Mouse (Mus musculus): ENCODE measurements around the gene Hist1h2bl. TPM values are rescaled to one million over a fixed set of nuclear protein-coding genes. Genes with fewer than 3 reads are reported as not detected.
"Not testable (repeated sequence)": the region's sequence is repeated elsewhere in the genome, so short reads cannot be mapped to it uniquely, and the experiment has no call there.

Hist1h2bl gene
- total and polyA plus RNA-seq, 2 experiments from 2014 or later = 0.98 to 431 TPM

DNA sequence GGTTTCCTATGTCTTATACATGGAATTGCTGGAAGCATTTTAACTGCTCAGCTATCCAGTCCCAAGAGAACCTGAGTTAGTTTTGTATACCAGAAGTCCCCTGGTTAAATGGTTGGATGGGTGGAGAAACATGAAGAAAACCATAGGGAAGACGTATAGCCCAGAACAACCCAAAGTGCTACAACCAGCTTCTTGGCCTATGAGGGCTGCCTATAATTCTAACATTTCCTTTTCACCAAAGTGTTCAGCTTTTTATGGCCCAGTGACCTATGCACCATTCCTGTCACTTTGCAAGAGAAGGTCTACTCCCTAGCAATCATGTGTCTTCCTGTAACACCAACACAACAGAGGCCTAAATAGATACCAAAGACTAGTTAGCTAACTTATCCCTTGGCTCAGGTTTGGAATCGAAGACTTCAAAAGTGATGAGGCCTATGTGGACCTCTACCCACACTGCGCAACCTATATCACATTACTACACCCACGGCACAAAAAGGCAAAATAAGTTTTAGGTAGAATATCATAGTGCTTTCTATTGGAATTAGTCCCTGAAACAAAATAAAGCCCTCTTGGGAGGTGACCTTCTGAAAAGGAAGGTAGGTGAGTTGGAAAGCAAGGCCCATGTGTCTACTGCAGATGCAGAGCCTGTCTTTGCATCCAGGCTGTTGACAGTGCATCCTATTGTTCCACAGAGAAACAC lies 2.6 kb upstream of the Hist1h2bl start:
- H3K9ac ChIP-seq (replicated peaks; ENCODE audit: low read depth, low read length) = peak overlapping the region; percentile 51; the same call in 1 of the 2 replicates
- H3K27me3 ChIP-seq (ENCODE audit: control insufficient read depth, insufficient read depth, low read length) = no peaks in the 10 kb centered on the region
- 75% methylated on average over 4 of the region's 4 CpGs for WGBS
- peaks cover 21% of the 10 kb centered on the region for H3K4me1 ChIP-seq (ENCODE audit: control insufficient read depth, insufficient read depth)
- ATAC-seq (ENCODE audit: insufficient read depth, low read depth) (no peak), DNase-seq (ENCODE audit: low spot score) (no peak)
- no peaks in the 10 kb centered on the region for H3K36me3 ChIP-seq (replicated peaks; ENCODE audit: control insufficient read depth, insufficient read depth, low read length)
- peak overlapping the region; percentile 30 for H3K4me3 ChIP-seq (ENCODE audit: low read depth, low read length)
- TF ChIP-seq EP300 (IDR thresholded peaks at IDR 0.05; ENCODE audit: low read depth) = no peak
- TF ChIP-seq CTCF (IDR thresholded peaks at IDR 0.05; ENCODE audit: low read depth) = no peak
- peak overlapping the region; percentile 16; the same call in 1 of the 2 replicates for H3K27ac ChIP-seq (ENCODE audit: low read depth)
- H3K4me2 ChIP-seq (ENCODE audit: low read depth, low read length) = peak overlapping the region; percentile 54
- H3K9me3 ChIP-seq (replicated peaks; ENCODE audit: control insufficient read depth, low read length) = no peaks in the 10 kb centered on the region

DNA sequence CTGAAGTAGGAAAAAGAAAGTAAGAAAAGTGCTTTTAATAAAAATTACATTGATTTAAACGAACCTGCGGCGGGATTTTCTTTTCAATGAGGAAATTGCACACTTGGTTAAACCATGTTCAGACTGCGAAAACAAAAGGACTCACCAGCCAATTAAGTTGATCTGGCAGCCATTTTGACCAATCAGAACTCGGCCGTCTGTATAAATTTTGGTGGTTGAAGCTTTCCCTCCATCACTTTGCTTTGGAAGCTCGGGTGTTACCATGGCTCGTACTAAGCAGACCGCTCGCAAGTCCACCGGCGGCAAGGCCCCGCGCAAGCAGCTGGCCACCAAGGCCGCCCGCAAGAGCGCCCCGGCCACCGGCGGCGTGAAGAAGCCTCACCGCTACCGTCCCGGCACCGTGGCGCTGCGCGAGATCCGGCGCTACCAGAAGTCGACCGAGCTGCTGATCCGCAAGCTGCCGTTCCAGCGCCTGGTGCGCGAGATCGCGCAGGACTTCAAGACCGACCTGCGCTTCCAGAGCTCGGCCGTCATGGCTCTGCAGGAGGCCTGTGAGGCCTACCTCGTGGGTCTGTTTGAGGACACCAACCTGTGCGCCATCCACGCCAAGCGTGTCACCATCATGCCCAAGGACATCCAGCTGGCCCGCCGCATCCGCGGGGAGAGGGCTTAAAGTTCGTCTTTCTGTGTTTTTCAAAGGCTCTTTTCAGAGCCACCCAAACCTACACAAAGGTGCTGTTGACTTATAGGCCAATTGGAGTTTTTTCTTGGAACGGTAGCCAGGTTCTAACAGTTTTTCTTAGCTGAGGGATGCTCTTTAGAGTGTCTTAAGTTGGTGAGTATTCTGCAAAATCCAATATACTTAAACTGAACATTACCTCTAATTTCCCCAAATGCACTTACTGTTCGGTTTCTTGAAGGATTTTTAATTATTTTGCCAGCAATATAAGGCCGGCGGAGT lies 1.7 kb upstream of the Hist1h2bl start, which contains the start of gene Hist1h3h:
Gene Hist1h3h (plus strand): TSS at position 263 of the 961 bp plus-strand sequence.
- 3% methylated on average over 25 of the region's 56 CpGs for WGBS
- H3K9me3 ChIP-seq (replicated peaks; ENCODE audit: control insufficient read depth, low read length) = not testable (repeated sequence)
- peaks cover 20% of the 10 kb centered on the region for H3K4me1 ChIP-seq (ENCODE audit: control insufficient read depth, insufficient read depth)

DNA sequence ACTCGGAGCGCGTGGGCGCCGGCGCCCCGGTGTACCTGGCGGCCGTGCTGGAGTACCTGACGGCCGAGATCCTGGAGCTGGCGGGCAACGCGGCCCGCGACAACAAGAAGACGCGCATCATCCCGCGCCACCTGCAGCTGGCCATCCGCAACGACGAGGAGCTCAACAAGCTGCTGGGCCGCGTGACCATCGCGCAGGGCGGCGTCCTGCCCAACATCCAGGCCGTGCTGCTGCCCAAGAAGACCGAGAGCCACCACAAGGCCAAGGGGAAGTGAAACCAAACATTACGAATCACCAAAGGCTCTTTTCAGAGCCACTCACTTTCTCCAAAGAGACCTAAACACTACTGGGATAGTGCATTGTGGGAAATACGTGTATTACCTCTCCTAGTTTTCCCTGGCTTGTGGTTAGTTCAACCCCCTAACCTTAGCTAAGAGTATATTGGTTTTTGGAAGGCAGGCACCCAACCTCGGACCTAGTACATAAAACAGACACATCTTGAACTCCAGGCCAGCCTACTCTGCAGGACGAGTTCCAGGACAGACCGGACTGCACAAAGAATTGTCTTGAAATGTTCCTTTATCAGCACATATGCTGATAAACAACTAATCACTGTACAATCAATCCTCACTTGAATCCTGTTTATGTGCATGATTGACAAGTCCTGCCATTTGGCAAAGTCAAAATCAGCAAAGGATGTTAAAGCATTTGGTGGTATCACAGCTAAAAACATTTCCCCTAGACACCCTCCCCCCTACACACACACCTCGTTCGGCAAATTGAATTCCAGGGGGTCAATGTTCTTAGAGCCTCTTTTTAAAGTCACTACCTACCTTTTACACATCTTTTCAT lies 823 bp upstream of the Hist1h2bl start:
- peak; percentile 33 for ATAC-seq (ENCODE audit: insufficient read depth, low read depth)
- WGBS = under 1% methylated on average over 10 of the region's 38 CpGs

More for the DNA sequence above, 1.7 kb upstream of the Hist1h2bl start, which contains the start of gene Hist1h3h:
- DNase-seq (ENCODE audit: low spot score) (peak; percentile 91), ATAC-seq (ENCODE audit: insufficient read depth, low read depth) (peak; percentile 22; the same call in 1 of the 2 replicates)
- H3K9ac ChIP-seq (replicated peaks; ENCODE audit: low read depth, low read length) = peak within 1 kb of the TSS; percentile 62
- peak within 1 kb of the TSS; percentile 89 for H3K27ac ChIP-seq (ENCODE audit: low read depth)
- not testable (repeated sequence) for H3K36me3 ChIP-seq (replicated peaks; ENCODE audit: control insufficient read depth, insufficient read depth, low read length); H3K27me3 ChIP-seq (ENCODE audit: control insufficient read depth, insufficient read depth, low read length)
- H3K4me2 ChIP-seq (ENCODE audit: low read depth, low read length) = peak within 1 kb of the TSS; percentile 73
- peak within 1 kb of the TSS; percentile 44 for H3K4me3 ChIP-seq (ENCODE audit: low read depth, low read length)

DNA sequence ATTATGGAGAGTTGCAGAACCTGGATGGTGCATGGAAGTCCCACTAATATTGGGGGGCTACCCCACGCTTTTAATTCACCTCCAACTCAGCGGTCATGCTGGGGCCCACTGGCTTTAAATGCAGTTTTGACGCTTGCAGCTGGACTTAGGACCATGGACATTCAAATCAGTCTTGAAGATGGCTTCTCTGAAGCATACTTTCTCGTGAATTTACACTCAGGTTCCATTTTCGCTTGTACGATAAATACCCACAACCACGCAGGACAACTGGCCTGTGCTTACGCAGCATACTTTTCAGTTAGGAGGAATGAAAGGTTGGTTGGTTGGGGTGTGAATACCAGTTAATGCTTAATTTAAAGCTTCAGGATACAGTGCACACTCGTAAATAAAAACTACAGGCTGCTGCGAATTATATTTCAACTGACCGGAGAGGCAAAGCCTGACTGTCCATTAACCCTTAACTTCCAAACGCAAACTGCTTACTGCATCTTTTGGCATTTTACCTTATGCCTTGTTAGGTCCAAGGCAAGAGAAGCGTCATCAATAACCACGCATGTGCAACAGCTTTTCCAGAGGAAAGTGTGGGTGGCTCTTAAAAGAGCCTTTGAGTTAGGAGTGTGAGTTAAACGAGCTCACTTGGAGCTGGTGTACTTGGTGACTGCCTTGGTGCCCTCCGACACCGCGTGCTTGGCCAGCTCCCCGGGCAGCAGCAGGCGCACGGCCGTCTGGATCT lies 646 bp downstream of the Hist1h2bl start:
- Histone ChIP-seq H3K9me3 (replicated peaks; ENCODE audit: control insufficient read depth, low read length) (no peaks in the 10 kb centered on the region), H3K9ac (replicated peaks; ENCODE audit: low read depth, low read length) (no peak overlapping the region; the same call in 1 of the 2 replicates), H3K27ac (ENCODE audit: low read depth) (peak overlapping the region; percentile 89), H3K4me3 (ENCODE audit: low read depth, low read length) (peak overlapping the region; percentile 44), H3K4me1 (ENCODE audit: control insufficient read depth, insufficient read depth) (peaks cover 14% of the 10 kb centered on the region), H3K27me3 (ENCODE audit: control insufficient read depth, insufficient read depth, low read length) (no peaks in the 10 kb centered on the region), H3K4me2 (ENCODE audit: low read depth, low read length) (peak overlapping the region; percentile 73), H3K36me3 (replicated peaks; ENCODE audit: control insufficient read depth, insufficient read depth, low read length) (no peaks in the 10 kb centered on the region)
- 1% methylated on average over 22 of the region's 22 CpGs for WGBS
- ATAC-seq (ENCODE audit: insufficient read depth, low read depth) = no peak
- TF ChIP-seq EP300 (IDR thresholded peaks at IDR 0.05; ENCODE audit: low read depth) (no peak), CTCF (IDR thresholded peaks at IDR 0.05; ENCODE audit: low read depth) (no peak)
- DNase-seq (ENCODE audit: low spot score) = no peak

More for the DNA sequence above, 823 bp upstream of the Hist1h2bl start:
- peak overlapping the region; percentile 62 for H3K9ac ChIP-seq (replicated peaks; ENCODE audit: low read depth, low read length)
- peaks cover 12% of the 10 kb centered on the region for H3K4me1 ChIP-seq (ENCODE audit: control insufficient read depth, insufficient read depth)
- not testable (repeated sequence) for H3K9me3 ChIP-seq (replicated peaks; ENCODE audit: control insufficient read depth, low read length); H3K27me3 ChIP-seq (ENCODE audit: control insufficient read depth, insufficient read depth, low read length); DNase-seq (ENCODE audit: low spot score); H3K36me3 ChIP-seq (replicated peaks; ENCODE audit: control insufficient read depth, insufficient read depth, low read length)
- H3K27ac ChIP-seq (ENCODE audit: low read depth) = peak overlapping the region; percentile 89
- peak overlapping the region; percentile 44 for H3K4me3 ChIP-seq (ENCODE audit: low read depth, low read length)
- peak overlapping the region; percentile 73 for H3K4me2 ChIP-seq (ENCODE audit: low read depth, low read length)
